Mouse (Mus musculus): ENCODE results near the gene Nell1.
A peak's percentile ranks its signal among the peaks of the same experiment; 100 is the strongest.

The Nell1 gene

GRCm38 (mm10) chr7:50260016-50260415 is 285.4 kb downstream of the Nell1 start:
- DNase-seq (ENCODE audit: low spot score), result no peak

- no peak for DNase-seq (ENCODE audit: low spot score)
Measured at GRCm38 (mm10) chr7:50295508-50295907, 320.8 kb downstream of the Nell1 start.

GRCm38 (mm10) chr7:50338226-50338625 is 363.6 kb downstream of the Nell1 start:
- DNase-seq (ENCODE audit: low spot score), result no peak

GRCm38 (mm10) chr7:50338757-50339156 is 364.1 kb downstream of the Nell1 start:
- no peak for DNase-seq (ENCODE audit: low spot score)

GRCm38 (mm10) chr7:50351564-50351963 is 376.9 kb downstream of the Nell1 start:
- DNase-seq (ENCODE audit: low spot score), result no peak

GRCm38 (mm10) chr7:50357213-50357612 is 382.5 kb downstream of the Nell1 start:
- DNase-seq (ENCODE audit: low spot score), result no peak

GRCm38 (mm10) chr7:50362039-50362438 is 387.4 kb downstream of the Nell1 start:
- no peak for DNase-seq (ENCODE audit: low spot score)

GRCm38 (mm10) chr7:50374876-50375275 is 400.2 kb downstream of the Nell1 start:
- no peak for DNase-seq (ENCODE audit: low spot score)

GRCm38 (mm10) chr7:50410421-50410820 is 435.8 kb downstream of the Nell1 start:
- DNase-seq (ENCODE audit: low spot score), result no peak

GRCm38 (mm10) chr7:50419976-50420375 is 445.3 kb downstream of the Nell1 start:
- DNase-seq (ENCODE audit: low spot score), result no peak

GRCm38 (mm10) chr7:50422422-50423195 is 447.9 kb downstream of the Nell1 start:
- no peak for DNase-seq (ENCODE audit: low spot score)

GRCm38 (mm10) chr7:50429725-50430124 is 455.1 kb downstream of the Nell1 start:
- no peak for DNase-seq (ENCODE audit: low spot score)

GRCm38 (mm10) chr7:50441237-50441636 is 466.6 kb downstream of the Nell1 start:
- DNase-seq (ENCODE audit: low spot score), result no peak

GRCm38 (mm10) chr7:50447316-50447715 is 472.7 kb downstream of the Nell1 start:
- DNase-seq (ENCODE audit: low spot score), result no peak

- DNase-seq (ENCODE audit: low spot score), result no peak
Measured at GRCm38 (mm10) chr7:50467742-50468141, 493.1 kb downstream of the Nell1 start.

GRCm38 (mm10) chr7:50470555-50470954 is 495.9 kb downstream of the Nell1 start:
- no peak for DNase-seq (ENCODE audit: low spot score)

GRCm38 (mm10) chr7:50482011-50482410 is 507.3 kb downstream of the Nell1 start:
- DNase-seq (ENCODE audit: low spot score), result no peak

GRCm38 (mm10) chr7:50485304-50485703 is 510.6 kb downstream of the Nell1 start:
- peak; percentile 51 for DNase-seq (ENCODE audit: low spot score)

- DNase-seq (ENCODE audit: low spot score), result no peak
Measured at GRCm38 (mm10) chr7:50486884-50487420, 512.3 kb downstream of the Nell1 start.

GRCm38 (mm10) chr7:50501562-50501961 is 526.9 kb downstream of the Nell1 start:
- DNase-seq (ENCODE audit: low spot score), result no peak

- no peak for DNase-seq (ENCODE audit: low spot score)
Measured at GRCm38 (mm10) chr7:50507047-50507446, 532.4 kb downstream of the Nell1 start.

GRCm38 (mm10) chr7:50514830-50515229 is 540.2 kb downstream of the Nell1 start:
- no peak for DNase-seq (ENCODE audit: low spot score)

GRCm38 (mm10) chr7:50516681-50517080 is 542.0 kb downstream of the Nell1 start:
- no peak for DNase-seq (ENCODE audit: low spot score)

GRCm38 (mm10) chr7:50543373-50543772 is 568.7 kb downstream of the Nell1 start:
- DNase-seq (ENCODE audit: low spot score), result no peak

Data from testis, postnatal 10 days (tissue).